ENCODE assay signal across 18 mouse cellular contexts in the genomic region with DNA sequence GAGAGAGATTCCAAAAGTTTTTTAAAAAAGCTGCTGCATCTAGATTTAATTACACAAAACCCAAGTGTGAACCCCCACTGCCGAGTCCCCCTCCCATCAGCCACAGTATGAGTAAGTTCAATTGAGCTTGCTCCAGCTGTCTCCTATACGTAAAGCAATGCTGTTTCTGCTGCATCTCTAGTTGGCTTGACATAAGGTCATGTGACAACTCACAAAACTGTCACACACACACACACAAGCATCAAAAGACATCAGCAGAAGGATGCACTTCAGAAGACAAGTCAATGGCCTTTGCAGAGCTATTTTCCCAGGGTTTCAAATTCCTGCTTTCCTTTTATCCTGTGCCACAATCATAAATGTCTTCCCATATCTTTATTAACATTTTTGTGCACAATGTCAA.
"Had no signal": no experiment of that assay in that cellular context is flagged by ENCODE, and none has a peak within 500 bp of the region (broad histone marks: within the 10 kb centered on the region; RNA-seq: fewer than 3 reads in every experiment).

No protein-coding gene starts in this region.

- H3K4me3 ChIP-seq: liver, embryonic 12.5 days; midbrain, embryonic 12.5 days; myocyte; neural tube, embryonic 13.5 days; neural tube, embryonic 15.5 days had no signal

- DNase-seq: lung, adult 18-20 months; lung, postnatal 36 days; midbrain, embryonic 14.5 days; retina, postnatal 1 day; right cerebral cortex, adult 18-20 months; right cerebral cortex, postnatal 25 days; right cerebral cortex, postnatal 4 days; spleen, adult 18-20 months; thymus, adult 18-20 months; thymus, postnatal 14 days; thymus, postnatal 36 days had no signal

- H3K27ac ChIP-seq: liver, embryonic 12.5 days; liver, embryonic 14.5 days; midbrain, embryonic 12.5 days; neural tube, embryonic 13.5 days; neural tube, embryonic 15.5 days had no signal

- H3K4me2 ChIP-seq: liver, embryonic 12.5 days; midbrain, embryonic 12.5 days; neural tube, embryonic 13.5 days; neural tube, embryonic 15.5 days had no signal

- H3K4me1 ChIP-seq: liver, embryonic 12.5 days; neural tube, embryonic 13.5 days; neural tube, embryonic 15.5 days had no signal

- H3K27me3 ChIP-seq: liver, embryonic 12.5 days; midbrain, embryonic 12.5 days; neural tube, embryonic 13.5 days; neural tube, embryonic 15.5 days had no signal

- ATAC-seq: liver, embryonic 12.5 days; midbrain, embryonic 16.5 days had no signal

- H3K9me3 ChIP-seq: liver, embryonic 12.5 days; midbrain, embryonic 12.5 days; neural tube, embryonic 13.5 days; neural tube, embryonic 15.5 days had no signal

- H3K9ac ChIP-seq: liver, embryonic 12.5 days; liver, embryonic 14.5 days; midbrain, embryonic 12.5 days; neural tube, embryonic 13.5 days; neural tube, embryonic 15.5 days had no signal

- H3K36me3 ChIP-seq: liver, embryonic 12.5 days; midbrain, embryonic 12.5 days; neural tube, embryonic 13.5 days; neural tube, embryonic 15.5 days had no signal
